Mouse (Mus musculus) liver, embryonic 13.5 days (tissue): ENCODE measurements around the gene Spns3. TPM values are rescaled to one million over a fixed set of nuclear protein-coding genes. Genes with fewer than 3 reads are reported as not detected.

Source experiments
- ATAC-seq: fragments of 200-750 bp; cut with Nextera tagmentation; 2 replicates; pipeline ENCODE4 v1.8.0; 2017; ENCODE audit warnings: low read depth, mild to moderate bottlenecking, moderate number of reproducible peaks, moderate library complexity
- DNase-seq: peaks from one replicate; pipeline ENCODE4 v3.0.0; 2022
- H3K27ac ChIP-seq: fragments of 300-500 bp; sonication (generic); 2 replicates; pipeline ENCODE4 v1.5.1; 2015; ENCODE audit warnings: moderate library complexity, mild to moderate bottlenecking, inconsistent platforms
- H3K27me3 ChIP-seq: fragments of 300-500 bp; sonication (generic); 2 replicates; pipeline ENCODE4 v1.6.1; 2015; ENCODE audit warnings: mild to moderate bottlenecking, inconsistent platforms
- H3K36me3 ChIP-seq: fragments of 300-500 bp; sonication (generic); 2 replicates; pipeline ENCODE4 v1.6.1; 2015; ENCODE audit warnings: mild to moderate bottlenecking, inconsistent platforms
- H3K4me1 ChIP-seq: fragments of 300-500 bp; sonication (generic); replicated peaks from 2 replicates; pipeline ENCODE4 v1.6.1; 2015; ENCODE audit warnings: inconsistent platforms
- H3K4me2 ChIP-seq: fragments of 300-500 bp; sonication (generic); 2 replicates; pipeline ENCODE4 v1.6.1; 2015; ENCODE audit warnings: inconsistent platforms, mild to moderate bottlenecking, moderate library complexity
- H3K4me3 ChIP-seq: fragments of 300-500 bp; sonication (generic); replicated peaks from 2 replicates; pipeline ENCODE4 v1.5.1; 2015; ENCODE audit warnings: mild to moderate bottlenecking, inconsistent platforms
- H3K9ac ChIP-seq: fragments of 300-500 bp; sonication (generic); 2 replicates; pipeline ENCODE4 v1.6.1; 2015; ENCODE audit warnings: mild to moderate bottlenecking, inconsistent platforms
- H3K9me3 ChIP-seq: fragments of 300-500 bp; sonication (generic); replicated peaks from 2 replicates; pipeline ENCODE4 v1.6.1; 2016; ENCODE audit warnings: inconsistent platforms
- WGBS: fragments of 180-500 bp; shearing (Covaris S2); methylation state at CpG from one replicate; pipeline ENCODE4 v1.1.7; 2015; ENCODE audit not compliant: insufficient replicate concordance; 5-methylcytosine and 5-hydroxymethylcytosine counted together
- polyA plus RNA-seq: library from polyadenylated mRNA; unstranded; fragments of >200 nt; fragmentation: Nextera tagmentation; extraction: Ambion mirVana; gene quantifications from 2 replicates; pipeline ENCODE4 v1.2.1, GENCODE M21; 2015

The Spns3 gene
- polyA plus RNA-seq, 1 experiment from 2014 or later = 2.0 TPM

DNA sequence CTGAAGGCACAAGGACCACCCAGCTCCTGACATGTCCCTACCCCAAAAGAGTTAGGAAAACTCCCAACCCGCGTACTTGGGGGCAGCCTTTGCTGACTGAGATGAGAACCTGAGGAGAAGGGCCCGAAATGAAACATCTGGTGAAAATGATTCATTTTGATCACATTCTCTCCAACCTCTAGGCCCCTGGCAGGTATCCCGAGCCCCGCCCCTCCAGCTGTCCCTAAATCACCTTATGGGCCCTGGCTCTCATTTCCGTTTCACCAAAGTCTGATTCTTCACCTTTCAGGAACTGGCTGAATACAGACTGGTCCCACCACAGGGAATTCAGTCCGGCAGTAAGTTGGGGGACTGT lies 25.8 kb upstream of the Spns3 start:
- H3K36me3 ChIP-seq = no peaks in the 10 kb centered on the region
- ATAC-seq (no peak), DNase-seq (no peak)
- peak overlapping the region; percentile 43 for H3K4me3 ChIP-seq
- WGBS = 27% methylated on average over 7 of the region's 7 CpGs
- H3K9me3 ChIP-seq = no peaks in the 10 kb centered on the region
- peaks cover 17% of the 10 kb centered on the region for H3K27me3 ChIP-seq
- no peak overlapping the region for H3K27ac ChIP-seq
- 0 out of 2 replicates have a peak overlapping the region, but pooled peaks have one; percentile 29 for H3K9ac ChIP-seq
- H3K4me2 ChIP-seq = peak overlapping the region; percentile 65
- peaks cover 23% of the 10 kb centered on the region for H3K4me1 ChIP-seq

- peaks cover 41% of the 10 kb centered on the region for H3K4me1 ChIP-seq
- H3K4me2 ChIP-seq = no peak overlapping the region
- ATAC-seq (no peak), DNase-seq (no peak)
- 82% methylated on average over 1 of the region's 1 CpGs for WGBS
- H3K27ac ChIP-seq = no peak overlapping the region
- no peaks in the 10 kb centered on the region for H3K36me3 ChIP-seq
- H3K9ac ChIP-seq = no peak overlapping the region
- no peak overlapping the region for H3K4me3 ChIP-seq
- H3K9me3 ChIP-seq = no peaks in the 10 kb centered on the region
- peaks cover 17% of the 10 kb centered on the region for H3K27me3 ChIP-seq
Measured at GRCm38 (mm10) chr11:72573819-72574218, 23.5 kb upstream of the Spns3 start.

- H3K27me3 ChIP-seq = no peaks in the 10 kb centered on the region
- peak; percentile 33 for ATAC-seq
- H3K9ac ChIP-seq = peak overlapping the region; percentile 14; the same call in 1 of the 2 replicates
- H3K27ac ChIP-seq = no peak overlapping the region
- peaks cover 24% of the 10 kb centered on the region; the same call in 1 of the 2 replicates for H3K4me1 ChIP-seq
- H3K9me3 ChIP-seq = no peaks in the 10 kb centered on the region
- 0 out of 2 replicates have a peak overlapping the region, but pooled peaks have one; percentile 7 for H3K4me3 ChIP-seq
- peak; percentile 63 for DNase-seq
- WGBS = 2% methylated on average over 18 of the region's 18 CpGs
- H3K4me2 ChIP-seq = peak overlapping the region; percentile 46
- no peaks in the 10 kb centered on the region for H3K36me3 ChIP-seq
Measured at GRCm38 (mm10) chr11:72570319-72570979, 20.1 kb upstream of the Spns3 start.

DNA sequence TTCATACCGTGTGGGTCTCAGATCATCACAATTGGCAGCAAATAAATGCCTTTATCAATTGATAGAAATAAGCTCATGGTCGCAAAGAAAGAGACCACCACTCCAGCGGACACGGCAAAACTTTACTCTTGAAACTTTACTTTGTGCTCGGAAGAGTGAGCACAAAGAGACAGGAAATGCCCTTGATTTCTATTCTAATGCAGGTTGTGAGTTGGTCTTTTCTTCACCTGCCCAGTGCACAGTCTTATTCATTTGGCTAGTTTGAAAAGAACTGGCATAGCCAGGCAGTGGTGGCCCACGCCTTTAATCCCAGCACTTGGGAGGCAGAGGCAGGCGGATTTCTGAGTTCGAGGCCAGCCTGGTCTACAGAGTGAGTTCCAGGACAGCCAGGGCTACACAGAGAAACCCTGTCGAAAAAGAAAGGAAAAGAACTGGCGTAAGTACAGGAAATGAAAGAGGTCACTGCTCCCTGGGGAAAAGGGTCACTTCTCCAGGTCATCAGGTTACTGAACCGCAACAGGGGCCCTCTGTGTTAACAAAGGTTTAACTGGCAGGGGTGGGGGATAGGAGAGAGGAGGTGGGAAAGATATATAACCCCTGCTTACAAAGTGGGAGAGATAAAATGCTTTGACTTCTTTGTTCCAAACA lies 19.5 kb upstream of the Spns3 start:
- Histone ChIP-seq H3K4me2 (peak overlapping the region; percentile 46; the same call in 1 of the 2 replicates), H3K4me3 (no peak overlapping the region), H3K27ac (no peak overlapping the region), H3K9ac (no peak overlapping the region), H3K36me3 (no peaks in the 10 kb centered on the region), H3K9me3 (no peaks in the 10 kb centered on the region), H3K27me3 (no peaks in the 10 kb centered on the region), H3K4me1 (peaks cover 24% of the 10 kb centered on the region; the same call in 1 of the 2 replicates)
- 64% methylated on average over 11 of the region's 11 CpGs for WGBS
- no peak for DNase-seq
- ATAC-seq = no peak

GRCm38 (mm10) chr11:72569051-72569450 lies 18.7 kb upstream of the Spns3 start:
- Histone ChIP-seq H3K9me3 (no peaks in the 10 kb centered on the region), H3K4me3 (no peak overlapping the region), H3K27me3 (no peaks in the 10 kb centered on the region), H3K27ac (no peak overlapping the region), H3K9ac (no peak overlapping the region), H3K4me2 (no peak overlapping the region), H3K36me3 (no peaks in the 10 kb centered on the region), H3K4me1 (peaks cover 24% of the 10 kb centered on the region; the same call in 1 of the 2 replicates)
- 24% methylated on average over 8 of the region's 8 CpGs for WGBS
- ATAC-seq (no peak), DNase-seq (peak; percentile 50)

DNA sequence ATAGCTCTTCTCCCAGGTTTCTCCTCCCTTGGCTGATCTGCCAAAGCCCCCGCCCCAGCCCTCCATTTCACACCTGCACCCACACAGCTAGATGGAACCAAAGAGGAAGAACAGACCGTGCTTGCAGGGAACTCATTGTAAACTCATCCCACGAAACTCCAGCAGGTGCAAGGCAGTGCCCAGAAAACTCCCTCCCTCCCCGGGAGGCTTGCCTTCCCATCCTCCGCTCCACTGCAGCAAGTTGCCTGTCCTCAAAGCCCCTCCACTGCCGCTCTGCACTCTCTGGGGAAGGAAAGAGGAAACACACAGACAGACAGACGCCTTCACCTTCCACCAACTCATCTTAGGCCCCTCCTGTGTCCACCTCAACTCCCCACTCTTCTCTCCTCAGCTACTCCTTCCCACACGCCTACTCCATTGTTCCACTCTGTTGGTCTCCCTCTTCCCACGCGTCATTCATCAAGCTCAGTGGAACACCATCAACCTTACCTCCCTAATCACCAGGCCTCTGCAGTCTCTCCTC lies 16.6 kb upstream of the Spns3 start:
- no peak overlapping the region for H3K9ac ChIP-seq
- no peak overlapping the region for H3K4me3 ChIP-seq
- H3K4me1 ChIP-seq = peaks cover 24% of the 10 kb centered on the region; the same call in 1 of the 2 replicates
- H3K27me3 ChIP-seq = no peaks in the 10 kb centered on the region
- H3K4me2 ChIP-seq = no peak overlapping the region
- no peaks in the 10 kb centered on the region for H3K36me3 ChIP-seq
- no peak overlapping the region for H3K27ac ChIP-seq
- ATAC-seq = no peak
- no peaks in the 10 kb centered on the region for H3K9me3 ChIP-seq
- no peak for DNase-seq
- 48% methylated on average over 10 of the region's 10 CpGs for WGBS

DNA sequence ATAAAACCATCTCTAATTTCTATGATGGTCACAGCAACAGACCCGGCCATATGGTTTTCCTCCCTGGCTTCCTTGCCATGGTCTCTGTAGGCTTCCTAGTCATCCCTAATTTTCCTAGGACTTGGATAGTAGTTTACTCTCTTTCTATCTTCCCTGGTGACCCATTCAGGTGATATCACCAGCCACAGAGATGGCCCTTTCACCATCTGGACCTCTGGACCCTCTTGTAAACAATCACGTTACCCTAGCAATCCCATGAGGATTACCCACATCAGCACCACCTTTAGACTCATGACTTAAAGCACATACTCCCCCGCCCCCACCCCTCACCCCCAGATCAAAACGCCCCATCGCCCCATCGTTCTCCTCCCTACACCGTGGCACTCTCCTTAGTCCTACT lies 16.0 kb upstream of the Spns3 start:
- Histone ChIP-seq H3K36me3 (no peaks in the 10 kb centered on the region), H3K27ac (no peak overlapping the region), H3K4me2 (no peak overlapping the region), H3K4me1 (peaks cover 24% of the 10 kb centered on the region; the same call in 1 of the 2 replicates), H3K4me3 (no peak overlapping the region), H3K9ac (no peak overlapping the region), H3K27me3 (no peaks in the 10 kb centered on the region), H3K9me3 (no peaks in the 10 kb centered on the region)
- ATAC-seq (no peak), DNase-seq (no peak)
- 64% methylated on average over 7 of the region's 7 CpGs for WGBS

GRCm38 (mm10) chr11:72564232-72564807 lies 14.0 kb upstream of the Spns3 start:
- Histone ChIP-seq H3K27me3 (no peaks in the 10 kb centered on the region), H3K27ac (no peak overlapping the region), H3K9ac (no peak overlapping the region), H3K36me3 (no peaks in the 10 kb centered on the region), H3K4me1 (peaks cover 10% of the 10 kb centered on the region; the same call in 1 of the 2 replicates), H3K4me3 (no peak overlapping the region), H3K9me3 (no peaks in the 10 kb centered on the region), H3K4me2 (no peak overlapping the region)
- 18% methylated on average over 6 of the region's 6 CpGs for WGBS
- ATAC-seq = no peak
- no peak for DNase-seq

- Histone ChIP-seq H3K27ac (no peak overlapping the region), H3K9ac (no peak overlapping the region), H3K9me3 (no peaks in the 10 kb centered on the region), H3K4me3 (no peak overlapping the region), H3K4me2 (no peak overlapping the region), H3K36me3 (no peaks in the 10 kb centered on the region), H3K27me3 (no peaks in the 10 kb centered on the region), H3K4me1 (peaks cover 4% of the 10 kb centered on the region; the same call in 1 of the 2 replicates)
- DNase-seq (no peak), ATAC-seq (no peak)
- WGBS = 55% methylated on average over 3 of the region's 3 CpGs
Measured at GRCm38 (mm10) chr11:72560661-72561060, 10.4 kb upstream of the Spns3 start.

DNA sequence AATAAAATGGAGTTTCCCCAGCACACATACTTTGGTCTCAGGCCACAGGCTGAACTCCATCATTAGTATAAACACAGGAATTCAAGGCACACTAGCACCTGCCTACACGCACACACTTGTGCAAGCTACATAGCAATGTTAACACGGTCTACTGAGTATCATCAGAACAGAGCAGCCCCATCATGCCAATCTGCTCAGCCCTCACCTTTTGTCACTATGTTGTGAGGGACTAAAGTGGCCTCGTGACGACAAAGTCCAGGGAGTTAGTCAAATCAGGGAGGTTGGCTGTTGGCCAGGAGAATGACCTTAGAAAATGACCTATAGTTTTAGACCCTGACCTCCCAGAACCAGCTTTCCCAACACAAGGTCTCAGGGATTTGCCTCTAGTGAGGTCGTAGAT lies 7.8 kb upstream of the Spns3 start:
- Histone ChIP-seq H3K4me3 (no peak overlapping the region), H3K4me1 (peaks cover 4% of the 10 kb centered on the region; the same call in 1 of the 2 replicates), H3K9me3 (no peaks in the 10 kb centered on the region), H3K27ac (no peak overlapping the region), H3K9ac (no peak overlapping the region), H3K4me2 (no peak overlapping the region), H3K36me3 (no peaks in the 10 kb centered on the region), H3K27me3 (no peaks in the 10 kb centered on the region)
- ATAC-seq (0 out of 2 replicates have a peak, but pooled peaks have one; percentile 50), DNase-seq (no peak)
- WGBS = 63% methylated on average over 5 of the region's 5 CpGs

GRCm38 (mm10) chr11:72556953-72557352 lies 6.6 kb upstream of the Spns3 start:
- Histone ChIP-seq H3K9me3 (no peaks in the 10 kb centered on the region), H3K36me3 (no peaks in the 10 kb centered on the region), H3K27ac (no peak overlapping the region), H3K4me2 (no peak overlapping the region), H3K4me1 (peaks cover 4% of the 10 kb centered on the region; the same call in 1 of the 2 replicates), H3K9ac (no peak overlapping the region), H3K4me3 (no peak overlapping the region), H3K27me3 (no peaks in the 10 kb centered on the region)
- 51% methylated on average over 2 of the region's 2 CpGs for WGBS
- ATAC-seq (no peak), DNase-seq (no peak)
